8 mouse cellular contexts compared by ENCODE assay signal in the genomic region with DNA sequence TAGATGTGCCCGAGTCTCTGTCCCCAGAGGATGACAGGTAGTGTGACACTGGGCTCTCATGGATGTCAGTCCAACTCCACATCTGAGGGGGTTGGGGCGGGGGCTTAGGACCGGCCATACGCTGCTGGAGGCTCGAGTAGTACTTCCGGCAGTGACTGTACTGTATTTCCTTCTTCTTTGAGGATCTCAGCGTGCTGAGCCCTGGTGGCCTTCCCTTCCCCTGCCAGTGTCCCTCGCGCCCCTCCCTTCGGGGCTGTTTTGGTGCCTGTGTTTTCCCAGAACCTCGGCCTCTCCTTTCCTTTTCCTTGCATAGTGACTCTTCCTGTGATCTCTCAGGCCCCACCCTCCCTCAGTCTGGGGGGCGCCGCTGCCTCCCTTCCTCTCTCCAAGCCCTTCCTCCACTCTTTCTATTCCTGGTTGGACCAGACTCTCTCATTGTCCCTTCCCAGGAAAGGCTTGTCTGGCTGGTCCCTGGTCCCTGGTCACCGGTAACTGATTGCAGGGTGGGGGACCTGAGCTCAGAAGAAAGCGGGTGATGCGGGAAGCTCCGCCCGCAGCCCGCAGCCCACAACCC.
DNase-seq lines count a peak whose midpoint lies in the region; ATAC-seq and TF ChIP-seq lines count a peak whose summit lies in the region.

No protein-coding gene starts in this region.

- no peaks in the 10 kb centered on the region for H3K9me3 ChIP-seq in liver, embryonic 12.5 days (replicated peaks)

- peak; percentile 42; the same call in 1 of the 2 replicates for ATAC-seq in liver, embryonic 12.5 days
- ATAC-seq in monocyte, adult 5-6 weeks (replicated peaks; ENCODE audit: insufficient number of reproducible peaks, low FRiP score, low TSS enrichment, poor library complexity, severe bottlenecking): peak; percentile 52

- intact Hi-C loops in gastrocnemius, adult 2 months (cut with DNase I): loop anchor here (2.0 kb wide), 1 partner anchor 93 kb away; no protein-coding TSS in a partner anchor

- TF ChIP-seq CTCF in gastrocnemius, adult 2 months (IDR thresholded peaks at IDR 0.05): no peak

- peak overlapping the region; percentile 51 for H3K4me2 ChIP-seq in liver, embryonic 12.5 days

- no peak overlapping the region for H3K9ac ChIP-seq in liver, embryonic 12.5 days

- peaks cover 12% of the 10 kb centered on the region; the same call in 1 of the 2 replicates for H3K4me1 ChIP-seq in liver, embryonic 12.5 days

- peak overlapping the region; percentile 43 for H3K4me3 ChIP-seq in gastrocnemius, adult 2 months
- H3K4me3 ChIP-seq in liver, embryonic 12.5 days: peak overlapping the region; percentile 18

- peaks cover 33% of the 10 kb centered on the region for H3K27me3 ChIP-seq in liver, embryonic 12.5 days (replicated peaks)

- 8% methylated on average over 19 of the region's 19 CpGs for WGBS in liver, embryonic 12.5 days (ENCODE audit: insufficient replicate concordance)

- peak overlapping the region; percentile 86 for H3K27ac ChIP-seq in gastrocnemius, adult 2 months
- peak overlapping the region; percentile 42 for H3K27ac ChIP-seq in liver, embryonic 12.5 days

- peak; percentile 54 for DNase-seq in gastrocnemius, adult 2 months
- DNase-seq in gastrocnemius, adult 8-10 months (ENCODE audit: low spot score in 2 of 2): no peak
- DNase-seq in gastrocnemius, postnatal 25 days: peak; percentile 46
- DNase-seq in induced T-regulatory cell, adult 2 months (ENCODE audit: low read depth): peak; percentile 72
- DNase-seq in right cerebral cortex, adult 18-20 months: no peak
- DNase-seq in frontal cortex, postnatal 14 days (ENCODE audit: low spot score in 2 of 2): no peak

- H3K36me3 ChIP-seq in liver, embryonic 12.5 days: no peaks in the 10 kb centered on the region

Comparison
In these comparisons a context has a peak if more than half of its experiments do, and no peak if none do; other contexts are left out.
1. DNase-seq: peak in gastrocnemius, adult 2 months (single experiment), gastrocnemius, postnatal 25 days (single experiment) and induced T-regulatory cell, adult 2 months (single experiment); none in gastrocnemius, adult 8-10 months (0 of 2), right cerebral cortex, adult 18-20 months (single experiment) and frontal cortex, postnatal 14 days (0 of 2).